In the genomic region with DNA sequence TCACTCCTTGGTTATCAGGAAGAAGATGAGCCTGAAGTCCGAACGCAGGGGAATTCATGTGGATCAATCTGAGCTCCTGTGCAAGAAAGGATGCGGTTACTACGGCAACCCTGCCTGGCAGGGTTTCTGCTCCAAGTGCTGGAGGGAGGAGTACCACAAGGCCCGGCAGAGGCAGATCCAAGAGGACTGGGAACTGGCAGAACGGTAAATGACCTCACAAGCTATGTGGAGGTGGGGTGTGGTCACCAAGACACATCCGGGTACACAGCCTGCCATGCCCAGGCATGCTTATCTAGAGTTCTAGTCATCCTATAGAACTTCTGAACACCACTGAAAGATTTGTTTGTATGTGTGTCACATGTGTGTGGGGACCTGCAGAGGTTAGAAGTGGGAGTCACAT, we compare ENCODE assay signal across 10 mouse cellular contexts. TPM values are rescaled to one million over a fixed set of nuclear protein-coding genes. Genes with fewer than 3 reads are reported as not detected.
DNase-seq lines count a peak whose midpoint lies in the region; ATAC-seq and TF ChIP-seq lines count a peak whose summit lies in the region.
"Had no signal": no experiment of that assay in that cellular context is flagged by ENCODE, and none has a peak within 500 bp of the region (broad histone marks: within the 10 kb centered on the region; RNA-seq: fewer than 3 reads in every experiment).

No protein-coding gene starts in this region.

- H3K9ac ChIP-seq in heart, embryonic 11.5 days (ENCODE audit: low read depth, low read length), result no peak overlapping the region
- H3K9ac ChIP-seq: embryonic facial prominence, embryonic 13.5 days; heart, embryonic 12.5 days had no signal

- H3K27me3 ChIP-seq in heart, embryonic 11.5 days (ENCODE audit: control insufficient read depth, insufficient read depth, low read length), result no peaks in the 10 kb centered on the region
- H3K27me3 ChIP-seq: embryonic facial prominence, embryonic 13.5 days; heart, embryonic 12.5 days had no signal

- TF ChIP-seq POLR2A in brain, embryonic 14.5 days (IDR thresholded peaks at IDR 0.05; ENCODE audit: borderline replicate concordance, extremely low read depth, insufficient read depth, insufficient read length, poor library complexity, severe bottlenecking), result no peak

- DNase-seq in left cerebral cortex, adult 18-20 months (ENCODE audit: low spot score in 2 of 2), result peak; percentile 33 to 34
- no peak for DNase-seq in left cerebral cortex, adult 11 months (ENCODE audit: low spot score)
- peak; percentile 68 for DNase-seq in brain, embryonic 14.5 days (ENCODE audit: low read depth)
- peak; percentile 37 to 57 for DNase-seq in layer of hippocampus, postnatal 36 days
- DNase-seq in right cerebral cortex, postnatal 14 days, result peak; percentile 18
- no peak for DNase-seq in gastrocnemius, postnatal 14 days

- intact Hi-C loops in gastrocnemius, postnatal 14 days (cut with DNase I; ENCODE audit: low total_unique reads), result no loop called here

- H3K36me3 ChIP-seq in heart, embryonic 11.5 days (ENCODE audit: control insufficient read depth, insufficient read depth, low read length), result peaks cover 10% of the 10 kb centered on the region

- H3K9me3 ChIP-seq in heart, embryonic 11.5 days (replicated peaks; ENCODE audit: control insufficient read depth, low read length), result no peaks in the 10 kb centered on the region
- H3K9me3 ChIP-seq: embryonic facial prominence, embryonic 13.5 days; heart, embryonic 12.5 days had no signal

- H3K4me1 ChIP-seq in heart, embryonic 11.5 days (ENCODE audit: control insufficient read depth, insufficient read depth, low read length), result peaks cover 7% of the 10 kb centered on the region; the same call in 1 of the 2 replicates

- 71% methylated on average over 7 of the region's 7 CpGs for WGBS in heart, embryonic 11.5 days (ENCODE audit: insufficient replicate concordance)

- H3K4me2 ChIP-seq in heart, embryonic 11.5 days, result no peak overlapping the region
- H3K4me2 ChIP-seq: embryonic facial prominence, embryonic 13.5 days; heart, embryonic 12.5 days had no signal

- H3K27ac ChIP-seq in heart, embryonic 11.5 days (ENCODE audit: low read depth, low read length), result no peak overlapping the region
- H3K27ac ChIP-seq: embryonic facial prominence, embryonic 13.5 days had no signal

- no peak for TF ChIP-seq CTCF in brain, embryonic 14.5 days (IDR thresholded peaks at IDR 0.05; ENCODE audit: borderline replicate concordance, extremely low read depth, insufficient read depth, insufficient read length)

- ATAC-seq in heart, embryonic 11.5 days (replicated peaks; ENCODE audit: insufficient number of reproducible peaks, low FRiP score, low TSS enrichment), result no peak

- H3K4me3 ChIP-seq in heart, embryonic 11.5 days (ENCODE audit: low read depth, low read length), result no peak overlapping the region
- H3K4me3 ChIP-seq: embryonic facial prominence, embryonic 13.5 days; heart, embryonic 12.5 days; myocyte had no signal

RNA-seq across cellular contexts. Expression of a gene that starts 15.8 kb away (rescaled TPM):
- 10 to 100 TPM; 64.5 to 71.3 TPM for total RNA-seq in left cerebral cortex, adult 18-20 months (2021)
- 32.2 and 34.5 TPM in 2 replicates for polyA plus RNA-seq in brain, embryonic 14.5 days (2012; rRNA removed)
- 10 to 100 TPM; 51.3 to 53.3 TPM for total RNA-seq in layer of hippocampus, postnatal 36 days (2021)
- 10 to 100 TPM; 46.4 to 46.9 TPM for total RNA-seq in gastrocnemius, postnatal 14 days (2021)
- 20.8 and 22.0 TPM in 2 replicates for polyA plus RNA-seq in heart, embryonic 11.5 days (2014; fragmentation: Nextera tagmentation; extraction: Ambion mirVana)

RNA-seq across cellular contexts. Expression of a gene that starts 29.5 kb away (rescaled TPM):
- total RNA-seq in left cerebral cortex, adult 18-20 months (2021), result 10 to 100 TPM; 43.8 to 48.4 TPM
- 24.6 and 30.4 TPM in 2 replicates for polyA plus RNA-seq in brain, embryonic 14.5 days (2012; rRNA removed)
- 10 to 100 TPM; 39.0 to 41.0 TPM for total RNA-seq in layer of hippocampus, postnatal 36 days (2021)
- total RNA-seq in gastrocnemius, postnatal 14 days (2021), result 10 to 100 TPM; 28.6 to 29.6 TPM
- polyA plus RNA-seq in heart, embryonic 11.5 days (2014; fragmentation: Nextera tagmentation; extraction: Ambion mirVana), result 32.1 and 33.8 TPM in 2 replicates

RNA-seq across cellular contexts. Expression of a gene that starts 42.7 kb away (rescaled TPM):
- 10 to 100 TPM; 14.3 to 14.7 TPM for total RNA-seq in left cerebral cortex, adult 18-20 months (2021)
- 11.7 and 12.4 TPM in 2 replicates for polyA plus RNA-seq in brain, embryonic 14.5 days (2012; rRNA removed)
- total RNA-seq in layer of hippocampus, postnatal 36 days (2021), result 10 to 100 TPM in 1 of 2 experiments, 1 to 10 TPM in 1; 9.8 to 13.0 TPM
- 1 to 10 TPM; 1.7 to 3.1 TPM for total RNA-seq in gastrocnemius, postnatal 14 days (2021)
- 3.0 and 5.5 TPM in 2 replicates for polyA plus RNA-seq in heart, embryonic 11.5 days (2014; fragmentation: Nextera tagmentation; extraction: Ambion mirVana)

Comparison
In these comparisons a context has a peak if more than half of its experiments do, and no peak if none do; other contexts are left out.
1. DNase-seq: peak in left cerebral cortex, adult 18-20 months (2 of 2), brain, embryonic 14.5 days (single experiment), layer of hippocampus, postnatal 36 days (2 of 2) and right cerebral cortex, postnatal 14 days (single experiment); none in left cerebral cortex, adult 11 months (single experiment) and gastrocnemius, postnatal 14 days (single experiment).